Mouse (Mus musculus): ENCODE data around the gene Txnrd1. TPM values are rescaled to one million over a fixed set of nuclear protein-coding genes. Genes with fewer than 3 reads are reported as not detected.

Gene Txnrd1
- polyA plus RNA-seq (2012; ENCODE audit: low replicate concordance): 33.3 and 46.8 TPM in 2 replicates

DNA sequence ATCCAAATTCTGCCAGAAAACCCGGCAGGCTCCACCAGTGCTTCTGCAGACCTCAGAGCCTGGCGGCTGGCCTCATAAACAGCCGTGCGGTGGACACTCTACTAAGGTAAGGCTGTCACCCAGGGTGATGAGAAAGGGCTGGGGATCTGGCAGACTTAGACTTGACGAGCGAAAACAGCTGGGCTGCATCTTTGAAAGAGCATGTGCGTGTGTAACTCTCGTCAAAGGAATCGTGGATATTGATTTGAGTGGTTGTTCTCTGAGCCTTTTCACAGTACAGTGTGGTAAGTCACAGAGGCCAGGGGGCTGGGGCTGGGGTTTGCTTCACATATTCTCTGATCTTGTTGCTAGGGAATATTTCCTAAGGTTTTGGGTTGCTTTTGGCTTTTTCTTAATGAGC is at the start of gene Txnrd1:
Gene Txnrd1 (plus strand): TSS at position 26 of the 400 bp plus-strand sequence.

DNA sequence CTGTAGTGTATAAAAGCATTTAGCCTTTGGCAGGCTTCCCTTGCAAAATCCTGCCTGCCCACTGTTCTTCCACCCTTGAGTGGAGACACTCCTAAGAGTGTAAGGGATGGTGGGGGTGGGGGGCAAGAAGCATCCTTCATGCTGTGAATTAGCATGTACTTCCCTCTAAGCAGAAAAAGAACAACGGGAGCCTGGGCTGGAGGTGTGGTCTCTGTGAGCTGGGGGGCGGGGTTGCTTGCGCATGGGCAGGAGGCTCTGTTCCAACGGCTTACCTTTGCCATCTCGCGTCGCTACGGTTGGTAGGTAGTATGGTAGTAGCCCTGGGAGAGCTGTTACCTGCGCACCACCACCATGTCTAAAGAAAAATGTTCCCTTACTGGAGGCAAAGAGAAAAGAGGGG is 32.6 kb downstream of the Txnrd1 start, which contains the start of gene Eid3:
Gene Eid3 (plus strand): TSS at position 271 of the 400 bp plus-strand sequence.

Other genes starting within 250 kb of the Txnrd1 start
- 27.3 and 45.0 TPM in 2 replicates for gene 1190007I07Rik, start 210.7 kb upstream of the Txnrd1 start, polyA plus RNA-seq (2012; ENCODE audit: low replicate concordance)
- 3.6 and 3.7 TPM in 2 replicates for gene Tdg, start 204.1 kb upstream of the Txnrd1 start, polyA plus RNA-seq (2012; ENCODE audit: low replicate concordance)
- gene Glt8d2, start 143.3 kb upstream of the Txnrd1 start, polyA plus RNA-seq (2012; ENCODE audit: low replicate concordance): not detected in 2 replicates
- 2.7 and 4.4 TPM in 2 replicates for gene Hcfc2, start 137.8 kb upstream of the Txnrd1 start, polyA plus RNA-seq (2012; ENCODE audit: low replicate concordance)
- gene Nfyb, start 69.8 kb upstream of the Txnrd1 start, polyA plus RNA-seq (2012; ENCODE audit: low replicate concordance): 16.0 and 28.7 TPM in 2 replicates
- gene Eid3, start 32.7 kb downstream of the Txnrd1 start, polyA plus RNA-seq (2012; ENCODE audit: low replicate concordance): 0.45 and 0.82 TPM in 2 replicates
- gene Chst11, start 151.5 kb downstream of the Txnrd1 start, polyA plus RNA-seq (2012; ENCODE audit: low replicate concordance): 5.5 and 6.9 TPM in 2 replicates